Mouse (Mus musculus): ENCODE measurements around the gene 1810010H24Rik. TPM values are rescaled to one million over a fixed set of nuclear protein-coding genes. Genes with fewer than 3 reads are reported as not detected.

Gene 1810010H24Rik
- 3.6 and 5.7 TPM in 2 replicates for total RNA-seq (2012; rRNA removed)

- DNase-seq (ENCODE audit: low read depth, low spot score) = no peak
- TF ChIP-seq MAFK (IDR thresholded peaks at IDR 0.05; ENCODE audit: insufficient read depth, low read depth, low read length) (no peak), CHD2 (IDR thresholded peaks at IDR 0.05; ENCODE audit: low read depth, low read length) (no peak), ZNF384 (IDR thresholded peaks at IDR 0.05; ENCODE audit: low read depth, low read length) (no peak), HCFC1 (IDR thresholded peaks at IDR 0.05; ENCODE audit: borderline replicate concordance, insufficient read depth, low read length) (no peak), ZC3H11A (IDR thresholded peaks at IDR 0.05; ENCODE audit: borderline replicate concordance, low read depth, low read length) (no peak)
- in situ Hi-C loops (cut with MboI; ENCODE audit: low sequenced_read_pairs in 2 of 2, unreplicated experiment in 2 of 2) = no loop called here
These were observed at the start of gene 1810010H24Rik for GRCm38 (mm10) chr11:107025411-107026321. TSS of gene 1810010H24Rik (plus strand) at chr11:107025681.

DNA sequence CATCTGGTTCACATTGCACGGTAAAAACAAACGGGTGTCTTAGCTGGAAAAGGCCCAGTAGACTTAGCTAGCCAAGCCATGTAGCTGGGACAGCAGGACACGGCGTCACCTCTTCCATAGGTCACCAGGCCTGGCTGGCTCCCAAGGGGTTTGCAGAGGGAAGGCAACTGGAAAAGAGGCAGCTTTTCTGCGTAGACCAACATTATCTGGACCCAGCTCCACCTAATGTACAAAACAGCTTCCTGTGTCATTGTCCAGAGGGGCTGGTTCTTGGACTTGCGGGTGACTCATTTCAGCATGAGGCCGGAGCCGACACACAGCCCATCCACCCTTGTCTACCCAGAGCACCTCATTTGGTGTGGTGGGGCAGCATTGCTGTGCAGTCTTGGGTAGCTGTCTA, 49.3 kb upstream of the 1810010H24Rik start:
- in situ Hi-C loops (cut with MboI; ENCODE audit: low sequenced_read_pairs in 2 of 2, unreplicated experiment in 2 of 2) = loop anchor here in 1 of 2 experiments (10.0 kb wide), 1 partner anchor 131 kb away; no protein-coding TSS in a partner anchor

More at GRCm38 (mm10) chr11:107025411-107026321, at the start of gene 1810010H24Rik:
- Histone ChIP-seq H3K9ac (ENCODE audit: insufficient read depth, low read depth, low read length, poor library complexity, severe bottlenecking) (peak within 1 kb of the TSS; percentile 57), H3K4me1 (ENCODE audit: control insufficient read depth in 2 of 2, insufficient read depth in 2 of 2, low read length in 2 of 2, poor library complexity in 1 of 2) (peaks cover 15 to 27% of the 10 kb centered on the region in 2 experiments), H3K27ac (ENCODE audit: insufficient read depth, low read depth, low read length, poor library complexity, severe bottlenecking) (no peak within 1 kb of the TSS), H3K36me3 (ENCODE audit: control insufficient read depth, insufficient read depth, low read length, poor library complexity, severe bottlenecking) (no peaks in the 10 kb centered on the region), H3K4me3 (ENCODE audit: insufficient read depth in 1 of 2, low read depth in 1 of 2, low read length in 2 of 2, poor library complexity in 1 of 2, severe bottlenecking in 1 of 2) (peak within 1 kb of the TSS; percentile 45 to 73), H3K9me3 (ENCODE audit: control insufficient read depth, insufficient read depth, low read depth, low read length) (no peaks in the 10 kb centered on the region)

GRCm38 (mm10) chr11:106980455-106980854, 45.0 kb upstream of the 1810010H24Rik start:
- Histone ChIP-seq H3K4me1 (ENCODE audit: control insufficient read depth in 2 of 2, insufficient read depth in 2 of 2, low read length in 2 of 2, poor library complexity in 1 of 2) (no peaks in the 10 kb centered on the region), H3K9ac (ENCODE audit: insufficient read depth, low read depth, low read length, poor library complexity, severe bottlenecking) (no peak overlapping the region), H3K4me3 (ENCODE audit: insufficient read depth in 1 of 2, low read depth in 1 of 2, low read length in 2 of 2, poor library complexity in 1 of 2, severe bottlenecking in 1 of 2) (no peak overlapping the region), H3K27ac (ENCODE audit: insufficient read depth, low read depth, low read length, poor library complexity, severe bottlenecking) (no peak overlapping the region), H3K36me3 (ENCODE audit: control insufficient read depth, insufficient read depth, low read length, poor library complexity, severe bottlenecking) (no peaks in the 10 kb centered on the region), H3K9me3 (ENCODE audit: control insufficient read depth, insufficient read depth, low read depth, low read length) (no peaks in the 10 kb centered on the region)
- TF ChIP-seq CHD2 (IDR thresholded peaks at IDR 0.05; ENCODE audit: low read depth, low read length) (no peak), HCFC1 (IDR thresholded peaks at IDR 0.05; ENCODE audit: borderline replicate concordance, insufficient read depth, low read length) (no peak), ZC3H11A (IDR thresholded peaks at IDR 0.05; ENCODE audit: borderline replicate concordance, low read depth, low read length) (peak; percentile 57; the same call in 1 of the 2 replicates), ZNF384 (IDR thresholded peaks at IDR 0.05; ENCODE audit: low read depth, low read length) (peak; percentile 49; the same call in 1 of the 2 replicates), MAFK (IDR thresholded peaks at IDR 0.05; ENCODE audit: insufficient read depth, low read depth, low read length) (no peak)
- DNase-seq (ENCODE audit: low read depth, low spot score) = peak; percentile 78
- in situ Hi-C loops (cut with MboI; ENCODE audit: low sequenced_read_pairs in 2 of 2, unreplicated experiment in 2 of 2) = no loop called here

More for the DNA sequence above, 49.3 kb upstream of the 1810010H24Rik start:
- no peak overlapping the region for H3K4me3 ChIP-seq (ENCODE audit: insufficient read depth in 1 of 2, low read depth in 1 of 2, low read length in 2 of 2, poor library complexity in 1 of 2, severe bottlenecking in 1 of 2)
- no peak for DNase-seq (ENCODE audit: low read depth, low spot score)
- H3K27ac ChIP-seq (ENCODE audit: insufficient read depth, low read depth, low read length, poor library complexity, severe bottlenecking) = no peak overlapping the region
- no peaks in the 10 kb centered on the region for H3K9me3 ChIP-seq (ENCODE audit: control insufficient read depth, insufficient read depth, low read depth, low read length)
- H3K36me3 ChIP-seq (ENCODE audit: control insufficient read depth, insufficient read depth, low read length, poor library complexity, severe bottlenecking) = no peaks in the 10 kb centered on the region
- TF ChIP-seq ZNF384 (IDR thresholded peaks at IDR 0.05; ENCODE audit: low read depth, low read length) (no peak), MAFK (IDR thresholded peaks at IDR 0.05; ENCODE audit: insufficient read depth, low read depth, low read length) (no peak), CHD2 (IDR thresholded peaks at IDR 0.05; ENCODE audit: low read depth, low read length) (no peak)
- H3K4me1 ChIP-seq (ENCODE audit: control insufficient read depth in 2 of 2, insufficient read depth in 2 of 2, low read length in 2 of 2, poor library complexity in 1 of 2) = no peaks in the 10 kb centered on the region
- no peak overlapping the region for H3K9ac ChIP-seq (ENCODE audit: insufficient read depth, low read depth, low read length, poor library complexity, severe bottlenecking)

- in situ Hi-C loops (cut with MboI; ENCODE audit: low sequenced_read_pairs in 2 of 2, unreplicated experiment in 2 of 2) = no loop called here
- no peak overlapping the region for H3K4me3 ChIP-seq (ENCODE audit: insufficient read depth in 1 of 2, low read depth in 1 of 2, low read length in 2 of 2, poor library complexity in 1 of 2, severe bottlenecking in 1 of 2)
- H3K9ac ChIP-seq (ENCODE audit: insufficient read depth, low read depth, low read length, poor library complexity, severe bottlenecking) = no peak overlapping the region
- H3K27ac ChIP-seq (ENCODE audit: insufficient read depth, low read depth, low read length, poor library complexity, severe bottlenecking) = no peak overlapping the region
- TF ChIP-seq HCFC1 (IDR thresholded peaks at IDR 0.05; ENCODE audit: borderline replicate concordance, insufficient read depth, low read length) (no peak), CHD2 (IDR thresholded peaks at IDR 0.05; ENCODE audit: low read depth, low read length) (no peak), ZNF384 (IDR thresholded peaks at IDR 0.05; ENCODE audit: low read depth, low read length) (no peak), MAFK (IDR thresholded peaks at IDR 0.05; ENCODE audit: insufficient read depth, low read depth, low read length) (no peak), ZC3H11A (IDR thresholded peaks at IDR 0.05; ENCODE audit: borderline replicate concordance, low read depth, low read length) (no peak)
- DNase-seq (ENCODE audit: low read depth, low spot score) = no peak
- H3K4me1 ChIP-seq (ENCODE audit: control insufficient read depth in 2 of 2, insufficient read depth in 2 of 2, low read length in 2 of 2, poor library complexity in 1 of 2) = no peaks in the 10 kb centered on the region
- H3K9me3 ChIP-seq (ENCODE audit: control insufficient read depth, insufficient read depth, low read depth, low read length) = no peaks in the 10 kb centered on the region
- H3K36me3 ChIP-seq (ENCODE audit: control insufficient read depth, insufficient read depth, low read length, poor library complexity, severe bottlenecking) = peaks cover 4% of the 10 kb centered on the region; the same call in 1 of the 2 replicates
These were observed 43.7 kb upstream of the 1810010H24Rik start for GRCm38 (mm10) chr11:106981787-106982186.

All from ES-E14 (cell line).